Mouse (Mus musculus) kidney, adult 2 months (tissue): ENCODE measurements at regions not wholly inside any gene's neighbourhood (a gene's known extent, or its start where the extent isn't known, plus 50 kb on each side); places are given as distances from the start of the nearest gene placed in this dataset.
A peak's percentile ranks its signal among the peaks of the same experiment; 100 is the strongest.

Experiments
- DNase-seq: peaks from one replicate; pipeline ENCODE4 v3.0.0; 2021
- H3K27ac ChIP-seq: fragments of 200-500 bp; 2 replicates; pipeline ENCODE4 v1.5.1; 2012; ENCODE audit warnings: low read depth, low read length, control low read depth, inconsistent platforms; ENCODE audit not compliant: insufficient read depth
- H3K27me3 ChIP-seq: fragments of 200-500 bp; replicated peaks from 2 replicates; pipeline ENCODE4 v1.6.1; 2012; ENCODE audit warnings: mild to moderate bottlenecking, moderate library complexity, low read length, inconsistent platforms; ENCODE audit not compliant: control insufficient read depth, insufficient read depth
- H3K36me3 ChIP-seq: fragments of 200-500 bp; 2 replicates; pipeline ENCODE4 v1.6.1; 2012; ENCODE audit warnings: mild to moderate bottlenecking, moderate library complexity, low read length, inconsistent platforms; ENCODE audit not compliant: control insufficient read depth, insufficient read depth
- H3K4me1 ChIP-seq: fragments of 200-500 bp; 2 replicates; pipeline ENCODE4 v1.6.1; 2011; ENCODE audit warnings: low read length; ENCODE audit not compliant: control insufficient read depth, insufficient read depth
- H3K4me3 ChIP-seq: fragments of 200-500 bp; 2 replicates; pipeline ENCODE4 v1.5.1; 2011; ENCODE audit warnings: mild to moderate bottlenecking, low read depth, low read length, control low read depth; ENCODE audit not compliant: insufficient read depth
- CTCF ChIP-seq: fragments of 200-500 bp; conservative IDR thresholded peaks from 2 replicates; pipeline ENCODE4 v1.5.1; 2011; ENCODE audit warnings: low read depth, mild to moderate bottlenecking, control low read depth, low read length, moderate library complexity, mixed read lengths; ENCODE audit not compliant: insufficient read depth, insufficient read length
- POLR2A ChIP-seq: fragments of 200-500 bp; IDR thresholded peaks from one replicate; pipeline ENCODE4 v1.6.1; 2011; ENCODE audit warnings: low read depth, low read length, control low read depth
- WGBS: fragments of 180-500 bp; shearing (Covaris S2); methylation state at CpG from one replicate; pipeline ENCODE4 v1.1.7; 2018; 5-methylcytosine and 5-hydroxymethylcytosine counted together

GRCm38 (mm10) chr1:89366891-89367290 is 87.7 kb upstream of the Agap1 start:
- no peak for DNase-seq
- Histone ChIP-seq H3K4me3 (no peak overlapping the region), H3K27ac (no peak overlapping the region), H3K36me3 (no peaks in the 10 kb centered on the region), H3K27me3 (no peaks in the 10 kb centered on the region), H3K4me1 (no peaks in the 10 kb centered on the region; the same call in 1 of the 2 replicates)
- 75% methylated on average over 5 of the region's 5 CpGs for WGBS
- TF ChIP-seq POLR2A (no peak), CTCF (no peak)

DNA sequence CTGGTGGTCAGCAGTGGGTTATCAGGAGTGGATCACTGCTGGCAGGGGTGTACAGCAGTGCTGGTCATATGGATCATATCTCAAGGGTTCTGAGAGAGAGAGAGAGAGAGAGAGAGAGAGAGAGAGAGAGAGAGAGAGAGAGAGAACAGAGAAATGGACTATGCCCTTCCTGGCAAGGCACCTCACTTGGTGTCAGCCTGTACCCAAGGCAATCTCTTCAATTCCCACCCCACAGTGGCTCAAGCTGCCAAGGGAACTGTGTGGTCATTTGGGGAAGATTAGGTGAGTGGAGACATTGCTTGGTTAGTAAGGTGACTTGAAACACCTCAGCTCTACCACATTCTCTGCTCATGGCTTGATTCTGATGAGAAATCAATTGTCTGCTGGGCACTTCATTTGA is 80.8 kb upstream of the Agap1 start:
- Histone ChIP-seq H3K4me1 (peaks cover 4% of the 10 kb centered on the region; the same call in 1 of the 2 replicates), H3K4me3 (no peak overlapping the region), H3K36me3 (no peaks in the 10 kb centered on the region), H3K27me3 (no peaks in the 10 kb centered on the region), H3K27ac (no peak overlapping the region)
- DNase-seq: peak; percentile 66
- TF ChIP-seq POLR2A (no peak), CTCF (no peak)

DNA sequence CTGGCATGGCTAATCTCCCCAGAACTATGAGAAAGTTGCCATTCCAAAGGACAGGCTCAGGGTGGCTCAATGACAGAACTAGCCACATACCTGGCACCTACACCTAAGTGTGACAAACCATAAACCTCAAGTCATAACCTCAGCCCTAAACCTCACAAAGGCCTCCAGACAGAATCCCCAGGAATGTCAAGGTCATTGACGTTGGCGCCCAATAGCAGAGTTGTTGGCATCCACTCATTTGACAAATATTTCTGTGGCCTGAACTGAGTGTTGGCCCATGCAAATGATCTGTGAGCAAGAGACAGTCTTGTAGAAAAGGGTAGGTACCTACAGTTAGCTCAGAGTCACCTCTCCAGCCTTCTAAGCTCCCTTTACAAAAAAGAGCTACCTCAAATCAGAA is 80.3 kb upstream of the Agap1 start:
- peaks cover 4% of the 10 kb centered on the region; the same call in 1 of the 2 replicates for H3K4me1 ChIP-seq
- no peak overlapping the region for H3K27ac ChIP-seq
- H3K27me3 ChIP-seq: no peaks in the 10 kb centered on the region
- peak; percentile 48 for DNase-seq
- no peaks in the 10 kb centered on the region for H3K36me3 ChIP-seq
- no peak overlapping the region for H3K4me3 ChIP-seq
- TF ChIP-seq POLR2A: no peak
- TF ChIP-seq CTCF: no peak
- 64% methylated on average over 2 of the region's 2 CpGs for WGBS

GRCm38 (mm10) chr1:89382021-89382420 is 72.6 kb upstream of the Agap1 start:
- Histone ChIP-seq H3K4me3 (no peak overlapping the region), H3K36me3 (no peaks in the 10 kb centered on the region), H3K27ac (no peak overlapping the region), H3K27me3 (no peaks in the 10 kb centered on the region), H3K4me1 (no peaks in the 10 kb centered on the region)
- DNase-seq: no peak
- TF ChIP-seq CTCF (no peak), POLR2A (no peak)
- 81% methylated on average over 6 of the region's 6 CpGs for WGBS

DNA sequence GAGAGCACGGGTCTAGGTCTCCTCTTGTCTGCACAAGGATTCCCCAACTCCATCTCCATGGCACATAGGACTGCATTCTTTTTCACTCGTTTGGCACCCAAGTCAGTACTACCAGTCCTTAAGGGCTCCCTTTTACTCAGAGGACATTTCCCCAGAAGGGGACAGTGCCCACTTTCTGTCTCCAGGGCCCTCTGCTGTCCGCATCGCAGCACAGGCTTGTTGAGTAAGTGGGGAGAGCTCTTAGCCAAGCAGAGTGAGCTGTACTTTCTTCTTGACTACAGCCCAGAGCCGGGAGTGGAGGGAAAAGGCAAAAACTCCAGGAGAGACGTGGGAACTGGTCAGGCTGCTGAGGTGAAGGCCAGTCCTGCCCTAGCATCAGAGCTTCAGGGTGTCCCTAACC is 69.5 kb upstream of the Agap1 start:
- Histone ChIP-seq H3K36me3 (no peaks in the 10 kb centered on the region), H3K4me1 (no peaks in the 10 kb centered on the region), H3K4me3 (no peak overlapping the region), H3K27ac (no peak overlapping the region), H3K27me3 (no peaks in the 10 kb centered on the region)
- DNase-seq: no peak
- TF ChIP-seq CTCF (no peak), POLR2A (no peak)
- 72% methylated on average over 6 of the region's 6 CpGs for WGBS

- Histone ChIP-seq H3K27ac (no peak overlapping the region), H3K27me3 (no peaks in the 10 kb centered on the region), H3K36me3 (no peaks in the 10 kb centered on the region), H3K4me3 (no peak overlapping the region), H3K4me1 (no peaks in the 10 kb centered on the region)
- WGBS: 78% methylated on average over 4 of the region's 4 CpGs
- no peak for TF ChIP-seq CTCF
- TF ChIP-seq POLR2A: no peak
- DNase-seq: no peak
Observed at GRCm38 (mm10) chr1:89392711-89393110, 61.9 kb upstream of the Agap1 start.

DNA sequence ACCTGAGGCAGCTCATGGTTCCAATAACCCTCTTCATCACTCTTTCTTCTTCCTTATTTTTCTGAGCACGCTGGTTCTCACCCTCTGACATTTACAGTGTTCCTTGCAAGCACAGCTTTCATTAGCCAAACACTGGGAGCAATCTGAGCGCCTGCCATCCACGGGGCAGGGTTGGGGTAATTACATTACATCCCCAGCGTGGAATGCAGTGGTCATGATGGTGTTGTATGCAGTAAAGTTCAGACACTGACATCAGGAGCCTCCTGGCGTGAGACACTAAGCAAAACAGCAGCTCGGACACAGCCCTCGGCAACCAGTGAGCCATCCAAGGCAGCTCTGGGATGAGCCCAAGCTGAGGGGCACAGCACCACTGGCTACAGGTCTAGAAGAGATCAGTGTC is 60.1 kb upstream of the Agap1 start:
- H3K36me3 ChIP-seq: no peaks in the 10 kb centered on the region
- H3K27ac ChIP-seq: no peak overlapping the region
- no peak overlapping the region for H3K4me3 ChIP-seq
- no peaks in the 10 kb centered on the region for H3K4me1 ChIP-seq
- no peak for TF ChIP-seq CTCF
- TF ChIP-seq POLR2A: no peak
- H3K27me3 ChIP-seq: no peaks in the 10 kb centered on the region
- 65% methylated on average over 7 of the region's 7 CpGs for WGBS
- DNase-seq: no peak

DNA sequence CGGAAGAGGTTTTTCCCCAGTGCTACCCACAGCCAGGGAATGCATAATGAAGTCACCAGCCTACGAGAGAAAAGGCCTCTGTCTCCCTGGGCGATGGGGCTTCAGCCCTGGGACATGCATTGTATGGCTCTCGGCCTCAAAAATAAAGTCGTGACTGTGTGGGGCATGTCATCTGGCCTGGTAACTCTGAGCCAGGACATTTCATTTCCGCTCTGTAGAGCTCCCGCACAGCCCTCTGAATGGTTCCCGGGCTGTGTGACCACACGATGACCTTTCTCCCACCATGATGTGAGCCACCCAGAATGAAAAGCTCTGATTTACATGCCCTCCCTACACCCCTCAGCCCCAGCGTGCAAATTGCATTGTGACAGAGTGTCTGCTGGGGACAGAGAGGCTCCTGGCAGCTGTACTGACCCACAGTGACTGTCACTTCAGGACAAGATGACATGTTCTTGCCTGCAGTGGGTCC is 53.8 kb upstream of the Agap1 start:
- WGBS: 64% methylated on average over 10 of the region's 10 CpGs
- peak; percentile 21 for DNase-seq
- Histone ChIP-seq H3K36me3 (no peaks in the 10 kb centered on the region), H3K27ac (no peak overlapping the region), H3K4me3 (no peak overlapping the region), H3K4me1 (peaks cover 8% of the 10 kb centered on the region; the same call in 1 of the 2 replicates), H3K27me3 (no peaks in the 10 kb centered on the region)
- no peak for TF ChIP-seq CTCF
- no peak for TF ChIP-seq POLR2A
